Mouse (Mus musculus) hindbrain, embryonic 15.5 days (tissue): ENCODE measurements around the gene Rpl22. TPM values are rescaled to one million over a fixed set of nuclear protein-coding genes. Genes with fewer than 3 reads are reported as not detected.
A peak's percentile ranks its signal among the peaks of the same experiment; 100 is the strongest.

Experiments used
- ATAC-seq: fragments of 200-750 bp; cut with Nextera tagmentation; 2 replicates; pipeline ENCODE4 v1.8.0; 2017; ENCODE audit warnings: low read depth, moderate number of reproducible peaks, moderate TSS enrichment; ENCODE audit not compliant: low FRiP score
- H3K27ac ChIP-seq: fragments of 300-500 bp; sonication (generic); replicated peaks from 2 replicates; pipeline ENCODE4 v1.5.1; 2015; ENCODE audit warnings: mild to moderate bottlenecking, inconsistent platforms
- H3K27me3 ChIP-seq: fragments of 300-500 bp; sonication (generic); 2 replicates; pipeline ENCODE4 v1.6.1; 2015; ENCODE audit warnings: control low read depth, inconsistent platforms
- H3K36me3 ChIP-seq: fragments of 300-500 bp; sonication (generic); 2 replicates; pipeline ENCODE4 v1.6.1; 2015; ENCODE audit warnings: control low read depth, inconsistent platforms
- H3K4me1 ChIP-seq: fragments of 300-500 bp; sonication (generic); replicated peaks from 2 replicates; pipeline ENCODE4 v1.6.1; 2015; ENCODE audit warnings: control low read depth, inconsistent platforms
- H3K4me2 ChIP-seq: fragments of 300-500 bp; sonication (generic); 2 replicates; pipeline ENCODE4 v1.6.1; 2015; ENCODE audit warnings: moderate library complexity, mild to moderate bottlenecking, inconsistent platforms
- H3K4me3 ChIP-seq: fragments of 300-500 bp; sonication (generic); 2 replicates; pipeline ENCODE4 v1.5.1; 2015; ENCODE audit warnings: mild to moderate bottlenecking, inconsistent platforms
- H3K9ac ChIP-seq: fragments of 300-500 bp; sonication (generic); 2 replicates; pipeline ENCODE4 v1.6.1; 2015; ENCODE audit warnings: inconsistent platforms
- H3K9me3 ChIP-seq: fragments of 300-500 bp; sonication (generic); 2 replicates; pipeline ENCODE4 v1.6.1; 2016; ENCODE audit warnings: control low read depth, inconsistent platforms
- WGBS: fragments of 180-500 bp; shearing (Covaris S2); methylation state at CpG from one replicate; pipeline ENCODE4 v1.1.7; 2015; 5-methylcytosine and 5-hydroxymethylcytosine counted together
- polyA plus RNA-seq: library from polyadenylated mRNA; unstranded; fragments of >200 nt; fragmentation: Nextera tagmentation; extraction: Ambion mirVana; gene quantifications from 2 replicates; pipeline ENCODE4 v1.2.1, GENCODE M21; 2015

Gene Rpl22
- polyA plus RNA-seq, 1 experiment from 2014 or later = 135 TPM

GRCm38 (mm10) chr4:152287317-152288120 lies 38.0 kb upstream of the Rpl22 start:
- Histone ChIP-seq H3K9ac (no peak overlapping the region), H3K4me3 (no peak overlapping the region; the same call in 1 of the 2 replicates), H3K4me1 (peaks cover 64% of the 10 kb centered on the region), H3K9me3 (no peaks in the 10 kb centered on the region), H3K27ac (no peak overlapping the region), H3K27me3 (peaks cover 90% of the 10 kb centered on the region), H3K36me3 (no peaks in the 10 kb centered on the region), H3K4me2 (peak overlapping the region; percentile 77; the same call in 1 of the 2 replicates)
- 8% methylated on average over 19 of the region's 19 CpGs for WGBS
- no peak for ATAC-seq

- WGBS = 22% methylated on average over 18 of the region's 18 CpGs
- peaks cover 89% of the 10 kb centered on the region for H3K27me3 ChIP-seq
- H3K36me3 ChIP-seq = no peaks in the 10 kb centered on the region
- no peak overlapping the region for H3K4me3 ChIP-seq
- no peaks in the 10 kb centered on the region for H3K9me3 ChIP-seq
- no peak overlapping the region for H3K4me2 ChIP-seq
- no peak for ATAC-seq
- peaks cover 63% of the 10 kb centered on the region for H3K4me1 ChIP-seq
- H3K27ac ChIP-seq = no peak overlapping the region
- no peak overlapping the region for H3K9ac ChIP-seq
Observed at GRCm38 (mm10) chr4:152288398-152288945, 37.1 kb upstream of the Rpl22 start.

- Histone ChIP-seq H3K27me3 (peaks cover 88% of the 10 kb centered on the region), H3K9ac (peak overlapping the region; percentile 5; the same call in 1 of the 2 replicates), H3K4me3 (peak overlapping the region; percentile 30), H3K27ac (no peak overlapping the region), H3K36me3 (no peaks in the 10 kb centered on the region), H3K4me1 (peaks cover 62% of the 10 kb centered on the region), H3K4me2 (peak overlapping the region; percentile 59), H3K9me3 (no peaks in the 10 kb centered on the region)
- WGBS = under 1% methylated on average over 39 of the region's 39 CpGs
- ATAC-seq = no peak
Observed at GRCm38 (mm10) chr4:152290385-152290784, 35.2 kb upstream of the Rpl22 start.

- no peaks in the 10 kb centered on the region for H3K36me3 ChIP-seq
- no peak for ATAC-seq
- peak overlapping the region; percentile 30; the same call in 1 of the 2 replicates for H3K4me3 ChIP-seq
- H3K9ac ChIP-seq = peak overlapping the region; percentile 5; the same call in 1 of the 2 replicates
- 9% methylated on average over 11 of the region's 11 CpGs for WGBS
- peaks cover 88% of the 10 kb centered on the region for H3K27me3 ChIP-seq
- peak overlapping the region; percentile 59 for H3K4me2 ChIP-seq
- H3K9me3 ChIP-seq = no peaks in the 10 kb centered on the region
- H3K27ac ChIP-seq = no peak overlapping the region
- H3K4me1 ChIP-seq = peaks cover 58% of the 10 kb centered on the region
Observed at GRCm38 (mm10) chr4:152290991-152291390, 34.6 kb upstream of the Rpl22 start.

GRCm38 (mm10) chr4:152291562-152291961 lies 34.0 kb upstream of the Rpl22 start, which contains the start of gene Hes3:
Gene Hes3 (minus strand): TSS chr4:152291662.
- Histone ChIP-seq H3K4me3 (peak within 1 kb of the TSS; percentile 30), H3K4me2 (peak within 1 kb of the TSS; percentile 59), H3K36me3 (no peaks in the 10 kb centered on the region), H3K9me3 (no peaks in the 10 kb centered on the region), H3K4me1 (peaks cover 54% of the 10 kb centered on the region), H3K27me3 (peaks cover 83% of the 10 kb centered on the region), H3K27ac (no peak within 1 kb of the TSS), H3K9ac (peak within 1 kb of the TSS; percentile 5; the same call in 1 of the 2 replicates)
- ATAC-seq = no peak
- WGBS = 17% methylated on average over 6 of the region's 6 CpGs

GRCm38 (mm10) chr4:152292102-152292765 lies 33.3 kb upstream of the Rpl22 start:
- WGBS = 12% methylated on average over 12 of the region's 12 CpGs
- H3K36me3 ChIP-seq = no peaks in the 10 kb centered on the region
- H3K27ac ChIP-seq = 0 out of 2 replicates have a peak overlapping the region, but pooled peaks have one; percentile 36
- H3K4me3 ChIP-seq = no peak overlapping the region
- peaks cover 76% of the 10 kb centered on the region for H3K27me3 ChIP-seq
- ATAC-seq = no peak
- peaks cover 49% of the 10 kb centered on the region for H3K4me1 ChIP-seq
- no peak overlapping the region for H3K4me2 ChIP-seq
- no peak overlapping the region for H3K9ac ChIP-seq
- no peaks in the 10 kb centered on the region for H3K9me3 ChIP-seq

GRCm38 (mm10) chr4:152294188-152294929 lies 31.2 kb upstream of the Rpl22 start:
- H3K4me3 ChIP-seq = no peak overlapping the region
- 49% methylated on average over 10 of the region's 10 CpGs for WGBS
- no peaks in the 10 kb centered on the region for H3K36me3 ChIP-seq
- no peak overlapping the region for H3K4me2 ChIP-seq
- peaks cover 62% of the 10 kb centered on the region for H3K27me3 ChIP-seq
- no peak for ATAC-seq
- no peak overlapping the region for H3K9ac ChIP-seq
- H3K27ac ChIP-seq = no peak overlapping the region
- no peaks in the 10 kb centered on the region for H3K9me3 ChIP-seq
- H3K4me1 ChIP-seq = peaks cover 49% of the 10 kb centered on the region

GRCm38 (mm10) chr4:152295916-152296315 lies 29.6 kb upstream of the Rpl22 start:
- H3K9ac ChIP-seq = no peak overlapping the region
- H3K27ac ChIP-seq = no peak overlapping the region
- peaks cover 11% of the 10 kb centered on the region; the same call in 1 of the 2 replicates for H3K36me3 ChIP-seq
- H3K4me1 ChIP-seq = peaks cover 36% of the 10 kb centered on the region
- no peaks in the 10 kb centered on the region for H3K9me3 ChIP-seq
- ATAC-seq = no peak
- no peak overlapping the region for H3K4me2 ChIP-seq
- peaks cover 49% of the 10 kb centered on the region for H3K27me3 ChIP-seq
- WGBS = 61% methylated on average over 4 of the region's 4 CpGs
- H3K4me3 ChIP-seq = no peak overlapping the region

- Histone ChIP-seq H3K9me3 (no peaks in the 10 kb centered on the region), H3K27me3 (peaks cover 45% of the 10 kb centered on the region), H3K4me2 (peak overlapping the region; percentile 91), H3K4me1 (peaks cover 32% of the 10 kb centered on the region), H3K27ac (no peak overlapping the region), H3K4me3 (peak overlapping the region; percentile 65), H3K36me3 (peaks cover 12% of the 10 kb centered on the region; the same call in 1 of the 2 replicates), H3K9ac (peak overlapping the region; percentile 28; the same call in 1 of the 2 replicates)
- WGBS = 18% methylated on average over 8 of the region's 8 CpGs
- ATAC-seq = no peak
Observed at GRCm38 (mm10) chr4:152296371-152296770, 29.2 kb upstream of the Rpl22 start.

GRCm38 (mm10) chr4:152296874-152297861 lies 28.4 kb upstream of the Rpl22 start, which contains the start of gene Icmt:
Gene Icmt (plus strand): TSS chr4:152297227.
- ATAC-seq = peak; percentile 95
- Histone ChIP-seq H3K4me2 (peak within 1 kb of the TSS; percentile 91), H3K9ac (peak within 1 kb of the TSS; percentile 77), H3K36me3 (peaks cover 12% of the 10 kb centered on the region; the same call in 1 of the 2 replicates), H3K27ac (peak within 1 kb of the TSS; percentile 74), H3K9me3 (no peaks in the 10 kb centered on the region), H3K4me3 (peak within 1 kb of the TSS; percentile 65), H3K27me3 (peaks cover 37% of the 10 kb centered on the region), H3K4me1 (peaks cover 28% of the 10 kb centered on the region)
- WGBS = under 1% methylated on average over 118 of the region's 119 CpGs
